Mouse (Mus musculus) megakaryocyte progenitor cell, adult 5-6 weeks (primary cell): ENCODE data around the gene Tjp2. TPM values are rescaled to one million over a fixed set of nuclear protein-coding genes. Genes with fewer than 3 reads are reported as not detected.
"Not testable (repeated sequence)": the region's sequence is repeated elsewhere in the genome, so short reads cannot be mapped to it uniquely, and the experiment has no call there.

Source experiments
- ATAC-seq: replicated peaks from 2 replicates; pipeline ENCODE4 v1.8.0; 2016; ENCODE audit warnings: mild to moderate bottlenecking, moderate TSS enrichment, inconsistent platforms; ENCODE audit not compliant: poor library complexity
- total RNA-seq, 2 experiments: library from RNA; stranded (forward) in 1 of 2; stranded (reverse) in 1 of 2; fragments of 157-497, 149-512 nt in 1 of 2; fragments of 200-1000 nt in 1 of 2; gene quantifications; 2 replicates each; pipeline versions ENCODE4 v1.2.3 to v1.2.4; 2015 to 2017

Gene Tjp2
- total RNA-seq, 2 experiments from 2014 or later, result 2.7 to 3.5 TPM

DNA sequence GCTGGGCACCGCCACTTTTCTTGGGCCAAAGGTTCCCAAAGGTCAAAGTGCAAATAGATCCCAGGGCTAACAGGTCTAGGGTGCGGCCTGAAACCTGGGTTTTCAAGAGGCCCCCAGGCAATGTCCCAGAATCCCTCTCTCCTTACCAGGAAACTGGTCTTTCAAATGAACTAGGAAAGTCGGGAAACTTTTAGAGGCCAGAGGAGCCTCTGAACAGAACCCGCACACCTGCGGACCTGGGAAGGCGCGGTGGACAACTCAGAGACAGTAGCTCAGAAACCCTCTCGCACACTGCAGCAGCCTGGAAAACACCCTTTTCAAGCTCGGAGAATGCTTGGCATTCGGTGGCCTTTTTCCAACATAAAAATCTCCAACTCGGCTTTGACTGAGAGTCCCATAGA lies 979 bp downstream of the Tjp2 start:
- no peak for ATAC-seq

DNA sequence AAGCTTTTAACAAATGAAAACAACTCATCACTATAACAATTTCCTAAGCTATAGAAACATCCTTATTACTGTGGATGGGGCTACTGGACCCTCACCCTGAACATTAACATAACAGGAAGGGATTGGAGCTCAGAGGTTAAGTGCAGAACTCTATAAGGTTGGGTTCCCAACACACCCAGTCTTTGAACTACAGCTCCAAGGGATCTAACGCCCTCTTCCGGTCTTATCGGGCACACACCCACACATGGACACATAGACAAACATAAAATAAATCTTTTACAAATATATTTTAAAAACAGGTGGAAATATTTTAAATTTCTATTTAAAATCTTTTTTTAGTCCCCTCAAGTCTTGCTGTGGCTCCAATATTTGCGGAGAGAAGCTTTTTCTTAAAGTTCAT lies 3.4 kb downstream of the Tjp2 start:
- no peak for ATAC-seq

DNA sequence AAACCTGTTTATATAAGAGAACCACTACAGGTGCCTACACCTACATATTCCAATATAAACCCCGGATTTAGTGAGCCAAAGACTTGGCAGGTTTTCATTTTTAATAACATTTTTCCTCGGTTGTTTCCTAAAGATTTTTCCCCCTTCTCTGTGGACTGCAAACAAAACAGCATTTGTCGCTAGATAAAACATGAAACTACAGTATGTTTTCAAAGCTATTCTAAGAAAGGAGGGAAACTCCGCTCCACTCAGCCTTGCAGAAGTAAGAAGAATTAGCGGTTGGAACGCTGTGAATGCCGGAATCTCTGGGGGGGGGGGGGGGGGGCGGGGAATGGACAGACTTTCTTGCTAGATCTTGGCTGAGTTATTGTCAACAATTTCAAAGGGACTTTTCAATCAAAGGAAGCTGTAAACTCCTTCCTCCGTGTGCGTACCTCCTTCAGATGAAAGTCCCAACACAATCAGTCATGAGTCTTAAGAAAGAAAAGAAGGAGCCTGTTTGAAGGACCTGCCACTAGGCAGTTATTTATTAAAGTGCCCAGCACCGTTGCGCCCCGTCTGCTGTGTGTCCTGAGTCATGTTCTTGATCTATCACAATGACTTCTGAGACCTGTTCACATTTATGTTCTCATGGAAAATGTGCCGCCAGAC lies 3.9 kb downstream of the Tjp2 start:
- ATAC-seq, result no peak

DNA sequence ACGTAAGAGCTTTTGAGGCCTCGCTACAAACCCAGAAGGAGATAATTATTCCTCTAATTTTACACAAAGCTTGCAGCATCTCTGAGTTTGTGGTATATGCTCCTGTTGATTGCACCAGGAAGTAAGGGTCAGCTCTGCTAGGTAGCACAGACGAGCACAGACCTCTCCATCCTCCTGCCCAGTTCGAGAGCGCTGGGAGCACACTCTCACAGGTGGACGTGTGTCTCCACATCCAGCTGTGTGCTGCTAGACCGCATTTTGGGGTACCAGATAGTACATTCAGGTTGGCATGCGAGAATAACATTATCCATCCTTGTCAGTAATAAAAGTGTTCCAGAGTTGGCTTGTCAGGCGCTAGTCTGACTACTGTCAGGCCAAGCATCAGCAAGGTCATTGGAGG lies 5.8 kb downstream of the Tjp2 start:
- ATAC-seq, result no peak

DNA sequence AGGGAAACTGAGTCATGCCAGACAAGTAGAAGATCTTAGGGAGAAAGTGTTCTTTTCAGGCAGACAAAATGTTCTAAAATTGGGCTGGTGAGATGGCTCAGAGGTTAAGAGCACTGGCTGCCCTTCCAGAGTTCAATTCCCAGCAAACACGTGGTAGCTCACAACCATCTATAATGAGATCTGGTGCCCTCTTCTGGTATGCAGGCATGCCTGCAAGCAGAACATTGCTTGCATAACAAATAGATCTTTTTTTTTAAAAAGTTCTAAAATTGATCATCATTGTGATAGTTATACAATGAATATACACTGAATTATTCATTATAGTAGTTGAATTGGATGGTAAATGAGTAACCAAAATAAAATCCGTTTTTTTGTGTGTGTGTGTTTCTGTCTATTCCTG lies 6.5 kb downstream of the Tjp2 start:
- no peak for ATAC-seq

DNA sequence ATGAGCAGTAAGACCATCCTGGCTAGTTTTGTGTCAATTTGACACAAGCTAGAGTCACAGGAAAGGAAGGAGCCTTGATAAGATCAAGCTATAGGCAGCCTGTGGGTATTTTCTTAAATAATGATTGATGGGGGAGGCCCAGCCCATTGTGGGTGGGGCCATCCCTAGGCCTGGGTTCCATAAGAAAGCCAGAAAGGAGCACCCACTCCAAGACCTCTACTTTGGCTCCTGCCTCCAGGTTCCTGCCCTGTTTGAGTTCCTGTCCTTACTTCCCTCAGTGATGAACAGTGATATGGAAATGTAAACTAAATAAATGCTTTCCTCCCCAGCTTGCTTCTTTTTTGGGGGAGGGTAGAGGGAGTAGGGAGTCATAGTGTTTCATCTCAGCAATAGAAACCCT lies 7.0 kb downstream of the Tjp2 start:
- no peak for ATAC-seq

DNA sequence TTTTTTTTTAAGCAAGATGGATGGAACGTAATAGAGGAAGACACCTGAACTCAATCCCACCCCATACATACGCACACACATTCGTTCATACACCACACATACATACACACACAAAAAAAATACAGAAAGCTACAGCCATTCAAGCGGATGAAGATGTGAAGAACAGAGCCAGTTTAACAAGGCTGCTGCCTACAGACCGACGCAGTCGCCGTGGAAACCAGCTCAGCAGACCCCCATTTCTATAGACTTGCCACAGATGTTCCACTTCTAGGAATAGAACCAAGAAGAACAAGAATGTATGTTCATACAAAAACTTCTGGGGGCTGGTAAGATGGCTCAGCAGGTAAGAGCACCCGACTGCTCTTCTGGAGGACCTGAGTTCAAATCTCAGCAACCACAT lies 8.1 kb downstream of the Tjp2 start:
- ATAC-seq, result no peak

DNA sequence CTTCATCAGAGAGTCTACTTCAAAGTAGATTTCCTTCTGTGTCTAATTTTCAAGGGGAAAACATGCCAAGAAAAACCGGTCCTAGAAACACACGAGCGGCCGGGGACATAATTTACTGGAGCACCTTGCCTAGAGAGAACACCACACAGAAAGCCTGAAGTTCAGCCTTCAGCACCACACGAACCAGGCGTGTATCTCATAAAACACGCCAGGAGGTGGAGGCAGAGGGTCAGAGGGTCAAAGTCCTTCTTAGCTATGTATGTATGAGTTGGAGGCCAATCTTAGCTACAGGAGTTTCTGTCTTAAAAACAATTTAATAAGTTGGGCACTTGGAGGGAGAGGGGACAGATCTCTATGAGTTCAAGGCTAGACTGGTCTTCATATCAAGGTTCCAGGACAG lies 9.9 kb downstream of the Tjp2 start:
- no peak for ATAC-seq

DNA sequence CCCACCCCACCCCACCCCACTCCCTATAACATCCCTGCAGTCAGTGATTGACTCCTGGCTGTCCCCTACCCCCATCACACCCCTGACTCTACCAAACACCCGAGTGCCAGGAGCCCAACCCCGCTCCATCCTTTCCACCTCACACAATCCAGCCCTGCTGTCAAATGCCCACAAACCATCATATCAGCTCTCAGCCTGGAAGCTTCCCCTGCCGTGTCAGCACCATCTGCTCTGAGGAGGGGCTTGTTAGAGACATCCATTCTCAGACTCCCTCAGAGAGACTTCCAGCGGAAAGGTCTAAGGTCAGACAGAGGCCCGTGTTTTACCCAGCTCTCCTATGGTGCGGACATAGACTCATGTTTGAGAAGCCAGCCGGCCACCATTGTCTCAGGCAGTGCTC lies 11.5 kb downstream of the Tjp2 start:
- no peak for ATAC-seq

DNA sequence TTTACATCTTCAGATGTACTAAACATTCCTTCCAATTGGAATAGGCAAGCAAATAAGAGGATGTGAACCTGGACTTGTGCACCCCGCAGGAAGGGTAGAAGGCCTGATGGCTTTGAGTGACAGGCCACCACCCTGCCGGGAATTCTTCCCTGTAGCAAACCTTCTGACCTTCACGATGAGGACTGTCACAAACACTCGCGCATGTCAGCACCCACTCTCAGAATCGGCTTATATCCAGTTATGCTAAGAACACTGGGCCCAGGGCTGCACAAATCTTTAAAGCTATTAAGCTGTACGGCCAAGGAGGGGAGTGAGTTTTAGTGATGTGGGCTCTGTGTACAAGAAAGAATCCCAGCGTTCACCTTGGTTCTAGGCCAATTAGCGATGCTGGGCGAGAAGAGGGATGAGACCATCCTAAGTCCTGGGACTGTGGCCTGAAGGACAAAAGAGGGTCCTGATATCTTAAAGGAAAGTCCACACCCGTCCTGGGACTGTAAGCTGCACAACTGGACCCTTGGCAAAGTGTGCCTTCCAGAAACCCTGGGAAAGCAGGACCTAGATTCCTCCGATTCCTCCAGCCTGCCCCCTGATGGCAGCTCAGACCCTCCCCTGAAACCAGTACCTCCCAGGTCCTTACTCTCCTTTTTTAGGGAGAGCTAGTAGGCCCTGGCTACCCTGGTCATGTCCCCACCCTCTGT lies 12.1 kb downstream of the Tjp2 start:
- ATAC-seq, result no peak

DNA sequence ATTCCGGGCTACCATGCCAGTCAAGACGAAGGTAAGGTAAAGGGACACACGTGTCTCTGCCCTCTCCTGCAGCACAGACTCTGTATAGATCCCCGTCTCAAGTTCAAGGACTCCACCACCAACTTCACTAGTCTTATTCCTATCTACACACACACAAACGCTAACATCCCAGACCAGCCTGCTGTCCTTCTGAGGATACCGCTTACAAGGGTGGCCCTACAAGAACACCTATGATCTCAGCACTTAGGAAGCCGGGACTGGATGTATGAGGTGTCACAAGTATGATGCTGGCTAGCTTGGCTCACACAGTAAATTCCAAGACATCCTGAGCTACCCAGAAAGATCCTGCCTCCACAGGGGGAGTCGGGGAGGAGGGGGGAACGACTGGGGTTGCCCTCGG lies 13.7 kb downstream of the Tjp2 start:
- no peak for ATAC-seq

DNA sequence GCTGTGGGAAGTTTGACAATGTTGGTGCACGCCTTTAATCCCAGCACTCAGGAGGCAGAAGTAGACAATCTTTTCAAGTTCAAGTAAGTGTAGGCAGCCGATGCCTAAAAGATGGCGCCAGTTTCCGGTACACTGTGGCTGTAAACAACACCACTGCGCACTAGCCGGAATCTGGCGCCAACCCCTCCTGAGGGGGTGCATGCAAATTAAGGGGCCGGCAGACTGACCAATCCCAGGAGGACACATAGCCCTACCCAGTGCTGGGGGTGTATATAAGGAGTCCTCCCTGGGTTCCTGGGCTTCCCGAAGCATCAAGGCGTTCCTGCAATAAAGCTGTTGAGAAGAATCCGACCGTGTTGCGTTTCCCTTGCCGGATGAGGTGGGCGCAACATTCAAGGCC lies 15.3 kb downstream of the Tjp2 start:
- ATAC-seq, result no peak

DNA sequence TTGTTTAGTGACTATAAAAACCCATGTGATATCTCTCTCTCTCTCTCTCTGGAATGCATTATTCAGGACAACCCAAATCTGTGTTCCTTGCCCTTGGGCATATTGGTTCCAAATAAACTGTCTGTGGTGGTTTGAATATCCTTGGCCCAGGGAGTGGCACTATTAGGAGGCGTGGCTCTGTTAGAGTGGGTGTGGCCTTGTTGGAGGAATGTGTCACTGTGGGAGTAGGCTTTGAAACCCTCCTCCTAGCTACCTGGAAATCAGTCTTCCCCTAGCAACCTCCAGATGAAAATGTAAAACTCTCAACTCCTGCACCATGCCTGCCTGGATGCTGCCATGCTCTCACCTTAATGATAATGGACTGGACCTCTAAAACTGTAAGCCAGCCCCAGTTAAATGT lies 16.9 kb downstream of the Tjp2 start:
- ATAC-seq, result no peak

DNA sequence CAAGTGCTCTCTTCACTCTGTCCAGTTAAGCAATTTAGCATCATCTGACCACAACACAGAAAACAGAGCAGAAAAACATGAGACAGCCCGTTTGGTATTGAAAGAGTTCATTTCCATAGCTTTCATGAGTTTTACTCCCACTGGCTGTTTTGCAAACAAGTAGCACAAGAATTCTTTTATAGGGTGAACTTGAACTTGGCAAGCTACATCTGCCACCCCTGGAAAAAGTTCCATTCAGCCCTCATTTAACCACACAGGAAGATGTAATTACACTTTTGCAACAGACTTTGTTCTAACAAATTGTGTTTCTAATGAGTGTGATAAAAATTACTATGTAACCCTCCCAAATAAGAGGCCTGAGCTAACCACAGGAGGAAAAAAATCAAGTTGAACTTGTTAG lies 19.8 kb downstream of the Tjp2 start:
- no peak for ATAC-seq

DNA sequence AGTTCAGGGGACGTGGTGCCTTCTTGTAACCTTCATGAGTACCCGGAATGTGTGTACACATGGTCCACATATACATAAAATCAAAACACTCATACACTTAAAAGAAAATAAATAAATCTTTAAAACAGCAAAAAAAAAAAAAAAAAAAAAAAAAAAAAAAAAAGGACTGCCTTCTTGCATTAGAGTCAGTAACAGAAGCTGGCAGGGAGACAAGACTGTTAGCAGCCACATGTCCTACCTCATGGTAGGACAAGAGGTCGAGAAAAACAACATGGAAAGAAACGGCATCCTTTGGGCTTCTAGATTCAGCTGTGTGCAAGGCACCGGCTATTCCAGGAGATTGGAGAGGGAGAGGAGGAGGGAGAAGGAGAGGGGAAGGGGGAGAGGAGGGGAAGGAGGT lies 23.0 kb downstream of the Tjp2 start:
- no peak for ATAC-seq

DNA sequence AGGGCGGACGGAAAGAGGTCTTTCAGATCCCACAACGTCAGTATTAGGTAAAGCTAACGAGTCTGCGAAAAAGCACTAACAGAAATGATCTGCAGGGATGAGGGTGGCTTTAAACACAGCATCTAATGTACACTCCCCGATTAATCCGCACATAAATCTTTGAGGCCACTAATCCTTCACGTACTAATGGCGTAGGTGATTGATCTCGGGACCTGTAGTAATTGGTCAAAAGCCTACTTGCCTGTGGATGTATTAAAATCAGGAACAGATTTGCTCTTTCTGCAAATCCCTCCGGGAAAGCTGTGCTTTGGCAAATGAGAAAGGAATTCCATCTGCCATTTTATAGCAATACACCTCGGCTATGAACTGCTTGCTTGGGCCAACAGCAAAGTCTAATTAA lies 24.3 kb downstream of the Tjp2 start:
- no peak for ATAC-seq

DNA sequence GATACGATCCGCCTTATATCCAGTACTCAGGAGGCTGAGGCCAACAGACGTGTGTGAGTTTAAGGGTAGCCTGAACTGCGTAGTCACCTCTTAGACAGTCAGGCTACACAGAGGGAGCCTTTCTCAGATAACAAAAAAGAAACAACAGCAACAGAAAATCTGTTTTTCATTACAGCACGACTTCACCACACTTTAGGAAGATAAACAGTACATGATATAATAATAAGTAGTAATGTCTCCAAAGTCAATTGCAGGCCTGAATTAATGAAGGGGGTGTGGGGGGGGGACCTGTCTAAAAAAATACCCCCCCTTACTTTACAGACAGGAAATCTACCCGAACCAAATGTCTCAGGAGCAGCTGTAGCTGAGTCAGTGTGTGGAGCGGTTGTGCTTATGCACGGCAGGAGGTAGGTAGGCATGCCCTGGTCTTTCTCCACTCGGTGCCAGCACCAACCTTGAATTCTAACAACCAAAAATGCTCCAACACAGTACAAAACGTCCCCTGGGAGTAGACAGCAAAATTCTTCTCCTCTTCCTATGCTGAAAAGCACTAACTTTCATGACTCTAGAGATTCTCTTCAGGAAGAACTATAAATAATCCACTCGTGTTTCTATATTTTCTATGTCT lies 26.0 kb downstream of the Tjp2 start:
- ATAC-seq, result no peak

DNA sequence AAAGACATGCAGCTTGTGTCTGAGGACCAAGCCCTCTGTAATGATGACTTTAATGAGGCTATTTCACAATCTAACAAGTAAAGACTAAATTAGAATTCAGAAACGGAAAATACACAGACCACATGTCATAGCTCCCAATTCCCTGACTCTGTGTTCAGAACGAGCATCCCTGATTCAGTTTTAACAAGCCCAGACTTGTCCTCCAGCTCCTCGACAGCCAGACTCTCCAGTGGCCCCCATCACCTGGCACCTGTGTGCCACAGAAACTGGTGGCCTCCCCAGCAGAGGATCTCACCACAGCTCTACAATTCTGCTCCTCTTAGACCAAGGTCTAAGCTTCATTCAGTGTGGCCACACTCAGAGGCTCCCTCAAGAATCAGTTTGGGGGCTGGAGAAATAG lies 27.5 kb downstream of the Tjp2 start:
- no peak for ATAC-seq

DNA sequence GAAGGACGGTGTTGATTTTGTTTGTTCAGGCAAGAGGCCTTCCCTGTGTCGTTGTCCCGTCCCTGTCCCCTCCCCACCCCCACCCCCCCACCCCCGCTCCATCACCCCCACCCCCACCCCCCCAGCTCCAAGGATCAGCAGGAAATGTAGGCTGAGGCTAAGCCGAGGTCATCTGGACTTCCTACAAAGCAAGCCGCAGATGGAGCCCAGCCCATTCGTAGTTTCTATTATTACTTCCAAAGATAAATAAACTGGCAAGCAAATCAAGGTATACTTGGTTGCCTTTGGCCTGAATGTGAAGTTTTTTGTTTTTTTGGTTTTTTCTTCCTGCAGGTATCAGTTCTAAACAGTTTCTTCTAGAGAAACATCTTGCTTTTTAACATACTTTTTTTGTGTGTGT lies 29.6 kb downstream of the Tjp2 start:
- ATAC-seq, result no peak

DNA sequence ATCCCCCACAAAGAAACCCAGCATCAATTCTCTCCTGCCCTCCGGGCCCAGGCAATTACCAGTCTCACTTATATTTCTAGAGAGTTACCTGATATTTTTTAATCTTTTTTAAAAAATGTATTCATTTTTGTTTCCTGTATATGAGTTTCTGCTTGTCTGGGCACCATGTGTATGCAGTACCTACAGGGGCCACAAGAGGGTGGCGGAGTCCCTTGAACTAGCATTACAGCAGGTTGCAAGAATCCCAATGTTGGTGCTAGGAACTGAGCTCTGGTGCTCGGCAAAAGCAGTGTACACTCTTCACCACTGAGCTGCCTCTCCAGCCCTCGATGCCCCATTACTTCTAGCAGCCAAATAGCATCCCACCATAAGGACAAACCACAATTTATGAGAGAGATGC lies 30.6 kb downstream of the Tjp2 start:
- no peak for ATAC-seq

DNA sequence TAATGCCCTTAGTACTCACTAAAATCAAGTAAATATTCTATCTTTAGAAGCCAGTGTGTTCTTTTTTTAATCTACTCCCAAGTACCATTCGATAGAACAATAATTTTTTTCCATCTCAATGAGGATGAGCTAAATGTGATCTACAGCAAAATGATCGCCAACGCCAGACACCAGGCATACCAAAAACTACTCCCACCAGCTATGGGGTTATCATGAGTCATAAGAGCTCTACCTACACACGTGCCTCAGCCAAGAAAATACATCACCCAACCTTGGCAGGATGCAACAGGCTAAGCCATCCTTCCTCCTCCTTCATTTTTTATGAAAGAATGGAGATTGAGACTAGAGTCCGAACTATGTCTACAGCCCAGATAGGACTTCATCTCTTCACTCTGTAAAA lies 31.9 kb downstream of the Tjp2 start:
- ATAC-seq, result no peak

DNA sequence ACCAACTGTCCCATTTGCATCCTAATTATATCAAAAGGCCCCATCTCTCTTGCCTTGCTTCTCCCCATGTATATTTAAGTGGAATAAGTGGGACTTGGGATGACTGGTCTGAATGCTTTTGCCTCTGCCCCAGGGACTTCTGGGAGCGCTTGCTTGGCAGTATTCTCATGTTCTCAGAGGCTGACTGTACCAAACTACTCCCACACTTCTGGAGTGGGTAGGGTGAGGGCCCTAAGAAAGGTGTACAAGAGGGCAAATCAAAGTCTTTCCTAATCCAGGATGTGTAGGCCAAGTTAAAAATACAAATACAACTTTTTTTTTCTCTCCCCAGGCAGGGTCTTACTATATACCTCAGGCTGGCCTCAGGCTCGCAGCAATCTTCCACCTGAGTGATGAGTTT lies 37.0 kb downstream of the Tjp2 start:
- no peak for ATAC-seq

DNA sequence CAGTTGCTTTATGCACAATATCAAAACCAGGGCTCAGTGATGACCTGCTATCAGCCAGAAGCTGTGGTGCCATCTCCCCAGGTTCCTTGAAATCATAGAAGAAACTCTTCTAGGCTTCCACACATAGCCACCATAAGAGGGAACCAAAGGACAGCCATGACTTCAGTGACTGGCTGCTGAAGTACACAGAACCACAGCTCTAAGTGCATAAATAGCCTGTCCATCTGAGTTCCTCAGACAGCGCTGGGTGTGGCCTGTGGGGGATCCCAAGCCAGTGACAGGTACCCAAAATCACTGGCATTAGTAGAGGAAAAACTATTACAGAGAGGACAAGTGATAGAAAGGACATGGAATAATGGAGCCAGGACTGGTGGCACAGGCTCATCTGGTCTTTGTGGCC lies 37.5 kb downstream of the Tjp2 start:
- not testable (repeated sequence) for ATAC-seq
